Mouse (Mus musculus) v-Abl transformed pro-B cells (cell line): ENCODE measurements at regions not wholly inside any gene's neighbourhood (a gene's known extent, or its start where the extent isn't known, plus 50 kb on each side); places are given as distances from the start of the nearest gene placed in this dataset.

Source experiments
- in situ Hi-C, 2 experiments: fragments of 400-800 bp; cut with MboI; formaldehyde crosslinking; loops; one replicate each; pipeline ENCODE4 v1.15.1; 2025; ENCODE audit not compliant: unreplicated experiment in 2 of 2

- in situ Hi-C loops: no loop called here
Measured at GRCm38 (mm10) chr1:186572651-186573050, 133.1 kb downstream of the Tgfb2 start.

- in situ Hi-C loops: no loop called here
Measured at GRCm38 (mm10) chr1:186572092-186572491, 133.7 kb downstream of the Tgfb2 start.

DNA sequence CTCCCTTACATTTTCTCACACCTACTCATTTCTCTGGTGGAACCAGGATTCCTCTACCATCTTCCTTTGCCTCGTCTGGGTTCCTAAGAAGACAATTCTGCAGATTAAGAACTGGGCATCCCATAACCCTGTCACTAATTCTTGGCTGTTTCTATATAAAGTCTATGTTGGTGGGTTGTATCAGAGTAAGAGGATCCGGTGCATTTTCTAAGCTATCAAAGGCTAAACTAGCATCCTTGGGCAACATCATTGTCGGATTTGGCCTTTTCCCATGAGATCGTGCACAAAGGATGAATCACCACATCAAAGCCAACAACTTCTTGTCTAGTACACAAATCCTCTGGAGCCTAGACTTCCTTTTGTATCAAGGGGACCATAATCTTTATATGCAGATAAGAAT, 137.3 kb downstream of the Tgfb2 start:
- in situ Hi-C loops: no loop called here

GRCm38 (mm10) chr1:186568076-186568475, 137.7 kb downstream of the Tgfb2 start:
- in situ Hi-C loops: no loop called here

DNA sequence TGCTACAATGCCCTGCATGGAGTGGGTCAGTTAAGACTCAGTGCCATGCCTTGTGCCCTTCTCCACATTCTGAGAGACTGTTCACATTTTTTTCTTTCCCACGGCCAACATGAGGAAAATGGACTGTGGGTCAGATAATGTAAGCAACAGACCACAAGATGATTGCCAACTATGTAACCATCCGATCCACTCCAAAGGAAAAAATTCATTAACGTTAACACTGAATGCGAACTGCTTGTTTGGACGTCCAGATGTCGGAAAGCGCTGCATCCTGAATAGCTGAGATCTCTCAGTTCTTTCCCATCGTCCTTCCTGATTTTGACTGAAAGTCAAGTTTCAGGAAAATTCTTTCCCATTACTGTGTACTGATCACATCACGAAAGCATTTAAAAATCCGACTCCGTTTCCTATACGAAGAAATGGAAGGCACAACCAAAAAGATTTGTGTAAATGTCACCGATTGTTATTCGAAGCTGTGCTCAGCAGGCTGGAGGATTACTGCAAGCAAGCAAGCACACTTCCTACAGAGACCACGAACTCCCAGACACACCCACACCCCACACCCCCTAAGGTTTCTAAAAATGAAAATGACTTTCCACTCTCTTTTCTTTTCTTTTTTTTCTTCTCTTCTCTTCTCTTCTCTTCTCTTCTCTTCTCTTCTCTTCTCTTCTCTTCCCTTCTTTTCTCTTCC, 138.5 kb downstream of the Tgfb2 start:
- in situ Hi-C loops: no loop called here

DNA sequence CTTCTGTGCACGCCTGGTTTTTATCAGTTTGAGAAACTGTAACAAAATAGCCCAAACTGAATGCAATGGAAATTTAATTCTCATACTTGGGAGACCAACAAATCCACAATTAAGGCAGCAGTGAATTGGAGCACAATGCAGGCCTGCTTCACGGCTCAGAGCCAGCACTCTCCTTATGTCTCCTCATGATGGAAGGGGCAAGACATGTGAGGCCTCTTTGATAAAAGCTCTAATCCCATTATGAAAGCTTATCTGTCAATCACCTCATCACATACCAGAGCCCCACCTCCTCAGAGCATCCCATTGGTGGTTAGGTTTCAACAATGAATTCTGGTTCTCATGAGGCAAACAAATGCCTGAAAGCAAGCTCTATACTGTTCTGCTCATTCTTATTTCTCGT, 143.8 kb downstream of the Tgfb2 start:
- in situ Hi-C loops: no loop called here

- in situ Hi-C loops: no loop called here
Measured at GRCm38 (mm10) chr1:186555441-186555975, 150.3 kb downstream of the Tgfb2 start.

DNA sequence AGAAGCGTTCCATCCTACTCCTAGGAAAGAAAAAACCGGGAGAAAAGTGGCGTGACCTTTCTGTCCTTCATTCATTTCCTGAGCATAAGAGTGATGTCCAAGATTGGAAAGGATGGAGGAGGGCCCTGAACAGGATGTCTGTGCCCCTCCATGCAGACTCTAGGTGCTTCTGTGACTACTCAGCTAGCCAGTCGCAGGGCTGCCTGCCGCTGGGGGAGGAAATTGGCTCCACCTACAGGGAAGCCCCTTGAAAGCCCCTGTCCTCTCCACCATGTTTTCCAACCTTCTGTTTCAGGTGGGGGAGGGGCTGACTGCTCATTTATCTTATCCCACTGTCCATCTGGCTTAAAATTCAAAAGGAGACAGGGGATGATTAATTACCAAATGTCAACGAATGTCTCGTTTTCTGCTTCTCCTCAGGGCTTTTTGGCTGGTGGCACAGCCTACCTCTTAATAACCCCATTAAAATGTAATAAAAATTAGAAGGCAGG, 151.2 kb downstream of the Tgfb2 start:
- in situ Hi-C loops: no loop called here

- in situ Hi-C loops: no loop called here
Measured at GRCm38 (mm10) chr1:186552689-186553088, 153.1 kb downstream of the Tgfb2 start.

DNA sequence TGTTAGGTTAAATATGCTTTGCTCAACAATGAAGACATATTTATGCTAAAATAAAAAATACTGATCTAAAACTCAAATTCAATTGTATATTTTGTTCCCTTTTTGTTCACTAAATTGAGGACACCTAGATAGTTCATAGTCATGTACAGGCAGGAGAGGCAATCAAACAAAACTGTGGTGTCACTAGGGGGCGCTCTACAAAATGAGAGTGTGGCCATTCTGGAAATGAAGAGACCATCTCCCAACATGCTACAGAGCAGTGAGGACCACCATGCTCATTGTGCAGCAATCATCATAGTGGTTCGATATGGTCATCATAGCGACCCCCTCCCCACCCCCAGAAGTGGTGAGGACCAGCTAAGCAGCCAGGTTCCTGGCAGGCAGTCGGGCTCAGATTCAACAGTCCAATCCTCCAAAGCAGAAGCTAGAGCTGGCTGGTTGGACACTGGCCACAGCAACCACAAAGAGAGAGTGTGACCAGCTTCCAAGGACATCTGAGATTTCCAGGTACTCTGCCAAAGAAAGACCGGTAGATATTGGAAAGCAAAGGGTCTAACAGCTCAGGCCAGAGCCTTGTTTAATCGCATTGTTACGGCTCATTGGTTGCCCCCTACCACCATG, 155.4 kb downstream of the Tgfb2 start:
- in situ Hi-C loops: no loop called here

DNA sequence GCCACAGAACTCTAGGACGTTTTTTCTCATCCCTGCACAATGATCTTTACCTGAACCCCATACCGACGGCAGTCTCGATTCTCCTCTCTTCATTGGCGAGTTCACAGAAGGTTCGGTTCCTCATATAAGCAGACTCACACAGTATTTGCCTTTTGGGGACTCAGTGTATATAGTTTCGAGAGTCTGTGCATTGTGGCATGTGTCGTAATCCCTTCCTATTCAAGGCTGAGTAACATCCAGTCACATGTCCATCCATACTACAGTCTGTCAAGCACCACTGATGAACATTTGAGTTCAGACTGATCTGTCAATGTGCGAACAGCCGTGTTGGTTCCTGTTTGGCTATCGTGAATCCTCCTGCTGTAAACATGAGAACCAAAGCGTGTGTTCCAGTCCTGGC, 156.6 kb downstream of the Tgfb2 start:
- in situ Hi-C loops: no loop called here

GRCm38 (mm10) chr1:186546386-186547185, 159.2 kb downstream of the Tgfb2 start:
- in situ Hi-C loops: no loop called here

DNA sequence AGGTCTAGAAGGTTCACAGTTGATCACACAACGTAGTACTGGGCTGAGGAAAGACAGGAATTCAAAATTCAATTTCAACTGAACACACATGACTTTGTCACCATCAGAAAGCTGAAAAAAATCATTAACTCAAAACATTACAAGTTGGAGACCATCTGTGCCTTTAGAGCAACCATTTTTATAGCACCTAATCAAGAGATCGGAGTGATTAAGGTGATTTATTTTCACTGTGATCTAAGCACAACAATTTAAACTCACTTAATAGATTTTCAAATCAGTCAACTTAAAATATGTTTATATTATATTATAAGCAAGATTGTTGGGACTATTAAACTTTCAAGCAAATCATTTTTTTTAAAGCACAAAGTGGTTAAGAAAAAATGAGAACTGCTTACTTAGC, 165.7 kb downstream of the Tgfb2 start:
- in situ Hi-C loops: no loop called here

DNA sequence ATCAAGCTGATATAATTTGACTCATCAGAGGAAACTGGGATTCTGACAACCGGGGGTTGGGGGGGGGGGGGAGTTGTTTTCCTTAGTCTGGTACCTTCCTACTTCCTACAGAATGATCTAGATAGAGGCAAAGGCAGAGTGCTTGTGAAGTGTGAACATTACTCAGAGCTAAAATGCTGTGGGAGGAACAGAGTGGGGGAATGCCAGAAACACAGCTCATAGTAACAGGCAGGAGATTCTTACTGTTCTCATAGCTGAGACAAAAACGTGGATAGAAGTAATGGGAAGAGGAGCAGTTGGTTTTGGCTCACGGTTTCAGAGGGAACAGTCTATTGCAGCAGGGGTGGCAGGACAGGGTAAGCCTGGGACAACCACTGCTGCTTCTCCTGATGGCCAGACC, 167.6 kb downstream of the Tgfb2 start:
- in situ Hi-C loops: no loop called here

- in situ Hi-C loops: no loop called here
Measured at GRCm38 (mm10) chr1:186515976-186516375, 189.8 kb downstream of the Tgfb2 start.

GRCm38 (mm10) chr1:186515071-186515470, 190.7 kb downstream of the Tgfb2 start:
- in situ Hi-C loops: no loop called here

GRCm38 (mm10) chr1:186513861-186514260, 191.9 kb downstream of the Tgfb2 start:
- in situ Hi-C loops: no loop called here

GRCm38 (mm10) chr1:186510531-186510930, 195.3 kb downstream of the Tgfb2 start:
- in situ Hi-C loops: no loop called here

- in situ Hi-C loops: no loop called here
Measured at GRCm38 (mm10) chr1:186508358-186508757, 197.4 kb downstream of the Tgfb2 start.

GRCm38 (mm10) chr1:186507956-186508355, 197.8 kb downstream of the Tgfb2 start:
- in situ Hi-C loops: no loop called here

DNA sequence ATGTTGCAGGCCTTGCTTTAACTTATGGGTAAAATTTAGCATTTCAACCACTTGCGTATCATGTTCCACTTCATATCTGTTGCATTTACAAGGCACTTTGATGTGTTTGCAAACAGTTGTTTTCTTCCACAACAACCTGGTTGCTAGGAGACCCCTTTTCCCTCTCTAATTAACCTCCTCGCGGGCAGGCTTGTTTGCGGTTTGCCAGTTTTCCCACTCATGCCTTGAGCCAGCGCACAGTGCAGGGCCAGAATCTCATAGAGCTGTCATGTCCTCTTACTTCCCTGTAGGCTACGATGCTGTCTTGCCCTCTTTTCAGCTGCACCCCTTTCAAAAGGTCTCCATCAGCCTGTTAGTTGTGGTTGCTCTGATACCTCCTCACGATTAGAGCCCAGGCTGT, 199.3 kb downstream of the Tgfb2 start:
- in situ Hi-C loops: no loop called here
